Mouse (Mus musculus) cerebellum, adult 18-20 months (tissue): ENCODE data around the gene Gpr176.

Source experiments
- DNase-seq, 2 experiments: peaks; one replicate each; pipeline ENCODE4 v3.0.0; 2021

Gene Gpr176

GRCm38 (mm10) chr2:118372561-118372900 lies 688 bp downstream of the Gpr176 start:
- DNase-seq: no peak

- no peak for DNase-seq
Measured at GRCm38 (mm10) chr2:118371841-118372240, 1.4 kb downstream of the Gpr176 start.

GRCm38 (mm10) chr2:118355138-118355719 lies 18.0 kb downstream of the Gpr176 start:
- no peak for DNase-seq

GRCm38 (mm10) chr2:118353916-118354403 lies 19.3 kb downstream of the Gpr176 start:
- DNase-seq: no peak

GRCm38 (mm10) chr2:118353498-118353897 lies 19.7 kb downstream of the Gpr176 start:
- no peak for DNase-seq

- DNase-seq: no peak
Measured at GRCm38 (mm10) chr2:118345535-118345934, 27.7 kb downstream of the Gpr176 start.

GRCm38 (mm10) chr2:118343897-118344296 lies 29.3 kb downstream of the Gpr176 start:
- DNase-seq: no peak

- DNase-seq: no peak
Measured at GRCm38 (mm10) chr2:118341295-118341694, 31.9 kb downstream of the Gpr176 start.

- peak; percentile 17 to 18 for DNase-seq
Measured at GRCm38 (mm10) chr2:118336084-118336483, 37.1 kb downstream of the Gpr176 start.

- no peak for DNase-seq
Measured at GRCm38 (mm10) chr2:118322663-118323062, 50.6 kb downstream of the Gpr176 start.

- no peak for DNase-seq
Measured at GRCm38 (mm10) chr2:118321804-118322203, 51.4 kb downstream of the Gpr176 start.

GRCm38 (mm10) chr2:118321094-118321493 lies 52.1 kb downstream of the Gpr176 start:
- no peak for DNase-seq

GRCm38 (mm10) chr2:118320519-118320918 lies 52.7 kb downstream of the Gpr176 start:
- no peak for DNase-seq

- DNase-seq: no peak
Measured at GRCm38 (mm10) chr2:118319176-118319575, 54.0 kb downstream of the Gpr176 start.

- no peak for DNase-seq
Measured at GRCm38 (mm10) chr2:118316939-118317338, 56.3 kb downstream of the Gpr176 start.

- DNase-seq: no peak
Measured at GRCm38 (mm10) chr2:118315656-118316402, 57.4 kb downstream of the Gpr176 start.

- peak; percentile 77 to 87 for DNase-seq
Measured at GRCm38 (mm10) chr2:118307561-118307960, 65.7 kb downstream of the Gpr176 start.

- DNase-seq: peak; percentile 51 to 59
Measured at GRCm38 (mm10) chr2:118306966-118307365, 66.3 kb downstream of the Gpr176 start.

- no peak for DNase-seq
Measured at GRCm38 (mm10) chr2:118306522-118306895, 66.7 kb downstream of the Gpr176 start.

GRCm38 (mm10) chr2:118305827-118306521 lies 67.2 kb downstream of the Gpr176 start:
- no peak for DNase-seq

- no peak for DNase-seq
Measured at GRCm38 (mm10) chr2:118303456-118303855, 69.8 kb downstream of the Gpr176 start.

GRCm38 (mm10) chr2:118301656-118302055 lies 71.6 kb downstream of the Gpr176 start:
- DNase-seq: no peak

GRCm38 (mm10) chr2:118301041-118301545 lies 72.1 kb downstream of the Gpr176 start:
- no peak for DNase-seq

GRCm38 (mm10) chr2:118299981-118300380 lies 73.2 kb downstream of the Gpr176 start:
- DNase-seq: no peak
